Mouse (Mus musculus): Measurements from ENCODE around the gene Fnbp1. TPM values are rescaled to one million over a fixed set of nuclear protein-coding genes. Genes with fewer than 3 reads are reported as not detected.

Fnbp1 gene
- total and polyA plus RNA-seq, 3 experiments: 38.1 to 79.6 (median 77.8) TPM

DNA sequence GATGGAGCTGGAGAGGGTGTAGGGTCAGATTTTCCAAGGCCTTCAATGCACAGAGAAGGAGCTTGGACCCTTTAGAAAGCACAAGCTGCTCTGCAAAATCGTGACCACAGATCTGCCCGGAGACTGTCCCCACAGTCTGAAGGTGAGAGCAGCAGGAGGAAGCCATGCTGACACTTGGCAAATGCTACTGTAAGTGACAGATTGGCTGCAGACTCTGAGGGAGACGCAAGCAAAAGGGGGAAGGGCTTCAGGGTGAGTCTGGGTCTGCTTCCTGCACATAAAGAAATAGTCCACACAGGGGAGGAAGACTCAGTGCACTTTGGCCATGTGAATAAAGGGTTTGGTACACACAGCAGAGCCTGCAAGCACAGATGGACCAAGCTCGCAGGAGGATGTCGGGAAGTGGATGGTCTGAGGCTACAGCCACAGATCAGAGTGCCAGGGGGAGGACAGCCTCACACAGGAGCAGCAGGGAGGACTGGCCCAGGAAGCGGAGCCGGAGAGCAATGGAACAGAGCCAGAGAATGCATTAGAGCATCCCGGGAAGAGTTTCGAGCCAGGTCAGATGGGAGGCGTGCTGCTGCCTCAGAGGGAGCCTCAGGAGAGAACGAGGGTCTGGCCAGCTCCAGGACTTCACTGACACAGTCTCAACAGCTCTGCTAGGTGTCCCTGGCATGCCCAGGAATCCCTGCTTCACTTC lies 35.0 kb downstream of the Fnbp1 start:
- Histone ChIP-seq H3K4me1 (ENCODE audit: insufficient read depth, low read depth, low read length) (peaks cover 41% of the 10 kb centered on the region), H3K36me3 (replicated peaks) (peaks cover 82% of the 10 kb centered on the region), H3K27me3 (ENCODE audit: insufficient read depth, low read length) (no peaks in the 10 kb centered on the region; the same call in 1 of the 2 replicates), H3K9me3 (replicated peaks) (no peaks in the 10 kb centered on the region), H3K4me3 (ENCODE audit: low read depth, low read length) (no peak overlapping the region)
- TF ChIP-seq POLR2AphosphoS5 (IDR thresholded peaks at IDR 0.05; ENCODE audit: insufficient replicate concordance, low read depth, low read length) (no peak), GATA2 (IDR thresholded peaks at IDR 0.05; ENCODE audit: borderline replicate concordance, low read depth, low read length) (no peak), CTCF (IDR thresholded peaks at IDR 0.05; ENCODE audit: low read depth, low read length) (no peak), TAL1 (conservative IDR thresholded peaks at IDR 0.05; ENCODE audit: low read depth, low read length) (no peak), GATA1 (IDR thresholded peaks at IDR 0.05; ENCODE audit: borderline replicate concordance, low read length) (no peak)
- ATAC-seq (ENCODE audit: extremely low read depth, insufficient number of reproducible peaks, low FRiP score, poor library complexity, severe bottlenecking) (no peak), DNase-seq (ENCODE audit: low spot score) (no peak)

DNA sequence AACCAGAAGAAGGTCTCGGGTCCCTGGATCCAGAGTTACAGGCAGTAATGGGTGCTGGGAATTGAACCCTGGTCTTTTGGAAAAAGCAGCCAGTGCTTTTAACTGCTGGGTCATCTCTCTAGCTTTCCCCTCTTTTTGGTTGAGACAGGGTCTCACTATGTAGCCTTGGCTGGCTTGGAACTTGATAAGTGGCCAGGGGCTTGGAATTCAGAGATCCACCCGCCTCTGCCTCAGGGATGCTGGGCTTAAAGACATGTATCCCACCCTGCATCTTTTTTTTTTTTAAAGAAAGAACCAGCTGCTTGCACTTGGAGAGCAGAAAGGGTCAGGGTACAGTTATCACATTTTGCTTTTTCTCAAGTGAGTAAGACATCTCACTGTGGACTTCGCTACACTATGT lies 35.8 kb downstream of the Fnbp1 start:
- Histone ChIP-seq H3K27me3 (ENCODE audit: insufficient read depth, low read length) (no peaks in the 10 kb centered on the region; the same call in 1 of the 2 replicates), H3K4me1 (ENCODE audit: insufficient read depth, low read depth, low read length) (peaks cover 36% of the 10 kb centered on the region), H3K4me3 (ENCODE audit: low read depth, low read length) (no peak overlapping the region), H3K36me3 (replicated peaks) (peaks cover 84% of the 10 kb centered on the region), H3K9me3 (replicated peaks) (no peaks in the 10 kb centered on the region)
- no peak for TF ChIP-seq CTCF (IDR thresholded peaks at IDR 0.05; ENCODE audit: low read depth, low read length)
- TF ChIP-seq GATA1 (IDR thresholded peaks at IDR 0.05; ENCODE audit: borderline replicate concordance, low read length): no peak
- TF ChIP-seq TAL1 (conservative IDR thresholded peaks at IDR 0.05; ENCODE audit: low read depth, low read length): no peak
- no peak for TF ChIP-seq POLR2AphosphoS5 (IDR thresholded peaks at IDR 0.05; ENCODE audit: insufficient replicate concordance, low read depth, low read length)
- TF ChIP-seq GATA2 (IDR thresholded peaks at IDR 0.05; ENCODE audit: borderline replicate concordance, low read depth, low read length): no peak
- no peak for DNase-seq (ENCODE audit: low spot score)
- ATAC-seq (ENCODE audit: extremely low read depth, insufficient number of reproducible peaks, low FRiP score, poor library complexity, severe bottlenecking): no peak

- Histone ChIP-seq H3K4me1 (ENCODE audit: insufficient read depth, low read depth, low read length) (peaks cover 30% of the 10 kb centered on the region), H3K36me3 (replicated peaks) (peaks cover 84% of the 10 kb centered on the region), H3K27me3 (ENCODE audit: insufficient read depth, low read length) (no peaks in the 10 kb centered on the region; the same call in 1 of the 2 replicates), H3K4me3 (ENCODE audit: low read depth, low read length) (no peak overlapping the region), H3K9me3 (replicated peaks) (peaks cover 2% of the 10 kb centered on the region; the same call in 1 of the 2 replicates)
- ATAC-seq (ENCODE audit: extremely low read depth, insufficient number of reproducible peaks, low FRiP score, poor library complexity, severe bottlenecking) (no peak), DNase-seq (ENCODE audit: low spot score) (no peak)
- TF ChIP-seq GATA2 (IDR thresholded peaks at IDR 0.05; ENCODE audit: borderline replicate concordance, low read depth, low read length): no peak
- TF ChIP-seq GATA1 (IDR thresholded peaks at IDR 0.05; ENCODE audit: borderline replicate concordance, low read length): no peak
- no peak for TF ChIP-seq CTCF (IDR thresholded peaks at IDR 0.05; ENCODE audit: low read depth, low read length)
Measured at GRCm38 (mm10) chr2:31105279-31105678, 36.5 kb downstream of the Fnbp1 start.

DNA sequence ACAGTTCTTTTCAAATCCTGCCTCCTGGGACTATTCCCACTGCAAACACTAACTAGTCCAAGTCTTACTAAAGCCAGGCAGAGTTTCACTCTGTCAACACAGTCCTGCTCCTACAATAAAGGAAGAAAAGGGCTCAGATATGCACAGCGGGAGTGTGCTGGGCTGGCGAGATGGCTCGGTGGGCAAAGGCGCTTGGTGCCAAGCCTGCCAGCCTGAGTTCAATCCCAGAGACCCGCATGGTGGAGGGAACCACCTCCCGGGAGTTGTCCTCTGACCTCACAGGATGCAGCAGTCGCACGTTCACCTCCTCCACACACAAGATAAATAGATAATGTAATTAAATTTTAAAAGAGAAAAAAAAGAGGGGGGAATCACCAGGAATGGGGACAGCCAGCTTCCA lies 38.5 kb downstream of the Fnbp1 start:
- H3K36me3 ChIP-seq (replicated peaks): peaks cover 86% of the 10 kb centered on the region
- no peaks in the 10 kb centered on the region; the same call in 1 of the 2 replicates for H3K27me3 ChIP-seq (ENCODE audit: insufficient read depth, low read length)
- peaks cover 16% of the 10 kb centered on the region for H3K4me1 ChIP-seq (ENCODE audit: insufficient read depth, low read depth, low read length)
- no peak overlapping the region for H3K4me3 ChIP-seq (ENCODE audit: low read depth, low read length)
- no peak for TF ChIP-seq CTCF (IDR thresholded peaks at IDR 0.05; ENCODE audit: low read depth, low read length)
- TF ChIP-seq GATA2 (IDR thresholded peaks at IDR 0.05; ENCODE audit: borderline replicate concordance, low read depth, low read length): no peak
- no peak for TF ChIP-seq GATA1 (IDR thresholded peaks at IDR 0.05; ENCODE audit: borderline replicate concordance, low read length)
- TF ChIP-seq POLR2AphosphoS5 (IDR thresholded peaks at IDR 0.05; ENCODE audit: insufficient replicate concordance, low read depth, low read length): no peak
- no peak for TF ChIP-seq TAL1 (conservative IDR thresholded peaks at IDR 0.05; ENCODE audit: low read depth, low read length)
- H3K9me3 ChIP-seq (replicated peaks): peaks cover 5% of the 10 kb centered on the region
- ATAC-seq (ENCODE audit: extremely low read depth, insufficient number of reproducible peaks, low FRiP score, poor library complexity, severe bottlenecking) (no peak), DNase-seq (ENCODE audit: low spot score) (no peak)

DNA sequence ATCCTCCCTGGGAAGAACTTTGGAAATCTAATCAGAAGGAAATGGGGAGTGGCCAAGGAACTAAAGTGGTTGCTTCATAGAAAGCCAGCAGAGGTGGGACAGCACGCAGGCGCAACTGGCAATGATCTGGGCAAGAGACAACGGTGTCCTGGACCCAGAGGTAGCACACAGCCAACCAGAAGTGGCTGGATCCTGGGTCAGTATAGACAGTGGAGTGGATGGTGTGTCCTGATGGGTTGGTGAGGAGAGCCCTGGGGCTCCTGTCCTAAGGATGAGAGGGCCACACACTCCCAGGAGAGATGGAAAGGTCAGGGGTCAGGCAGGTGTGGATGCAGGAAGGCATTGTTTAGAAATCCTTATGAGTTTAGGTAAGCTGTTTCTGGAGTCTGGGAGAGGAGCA lies 40.5 kb downstream of the Fnbp1 start:
- DNase-seq (ENCODE audit: low spot score): no peak
- Histone ChIP-seq H3K27me3 (ENCODE audit: insufficient read depth, low read length) (no peaks in the 10 kb centered on the region), H3K36me3 (replicated peaks) (peaks cover 82% of the 10 kb centered on the region), H3K4me3 (ENCODE audit: low read depth, low read length) (no peak overlapping the region), H3K9me3 (replicated peaks) (peaks cover 5% of the 10 kb centered on the region), H3K4me1 (ENCODE audit: insufficient read depth, low read depth, low read length) (peaks cover 8% of the 10 kb centered on the region)
- no peak for ATAC-seq (ENCODE audit: extremely low read depth, insufficient number of reproducible peaks, low FRiP score, poor library complexity, severe bottlenecking)
- TF ChIP-seq POLR2AphosphoS5 (IDR thresholded peaks at IDR 0.05; ENCODE audit: insufficient replicate concordance, low read depth, low read length) (no peak), TAL1 (conservative IDR thresholded peaks at IDR 0.05; ENCODE audit: low read depth, low read length) (no peak), GATA1 (IDR thresholded peaks at IDR 0.05; ENCODE audit: borderline replicate concordance, low read length) (no peak), CTCF (IDR thresholded peaks at IDR 0.05; ENCODE audit: low read depth, low read length) (no peak), GATA2 (IDR thresholded peaks at IDR 0.05; ENCODE audit: borderline replicate concordance, low read depth, low read length) (no peak)

DNA sequence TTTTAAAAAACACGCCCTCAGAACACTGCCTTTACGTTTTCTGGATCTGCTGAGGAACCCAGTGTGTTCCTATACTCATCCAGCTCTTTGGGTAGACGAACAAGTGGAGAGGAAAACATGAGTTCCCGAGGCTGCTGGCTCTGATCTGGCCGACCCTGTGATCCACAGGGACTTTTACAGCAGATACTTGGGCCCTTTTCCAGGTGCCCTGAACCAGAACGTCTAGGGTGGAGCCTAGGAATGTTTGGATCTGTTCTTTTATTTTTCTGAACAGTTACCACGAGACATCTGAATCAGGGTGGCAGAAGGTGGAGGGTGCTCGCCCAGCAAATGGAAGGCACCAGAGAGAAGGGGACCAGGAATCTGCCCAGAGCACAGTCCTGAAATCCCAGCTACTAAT lies 42.7 kb downstream of the Fnbp1 start:
- H3K4me1 ChIP-seq (ENCODE audit: insufficient read depth, low read depth, low read length): peaks cover 8% of the 10 kb centered on the region
- H3K9me3 ChIP-seq (replicated peaks): peaks cover 5% of the 10 kb centered on the region
- H3K4me3 ChIP-seq (ENCODE audit: low read depth, low read length): no peak overlapping the region
- DNase-seq (ENCODE audit: low spot score): no peak
- no peak for ATAC-seq (ENCODE audit: extremely low read depth, insufficient number of reproducible peaks, low FRiP score, poor library complexity, severe bottlenecking)
- peaks cover 88% of the 10 kb centered on the region for H3K36me3 ChIP-seq (replicated peaks)
- no peak for TF ChIP-seq GATA1 (IDR thresholded peaks at IDR 0.05; ENCODE audit: borderline replicate concordance, low read length)
- no peak for TF ChIP-seq TAL1 (conservative IDR thresholded peaks at IDR 0.05; ENCODE audit: low read depth, low read length)
- TF ChIP-seq CTCF (IDR thresholded peaks at IDR 0.05; ENCODE audit: low read depth, low read length): no peak
- TF ChIP-seq GATA2 (IDR thresholded peaks at IDR 0.05; ENCODE audit: borderline replicate concordance, low read depth, low read length): no peak
- TF ChIP-seq POLR2AphosphoS5 (IDR thresholded peaks at IDR 0.05; ENCODE audit: insufficient replicate concordance, low read depth, low read length): no peak
- H3K27me3 ChIP-seq (ENCODE audit: insufficient read depth, low read length): no peaks in the 10 kb centered on the region

All from G1E (cell line).